Mouse (Mus musculus) brain, embryonic 14.5 days (tissue): ENCODE measurements around the gene Sobp. TPM values are rescaled to one million over a fixed set of nuclear protein-coding genes. Genes with fewer than 3 reads are reported as not detected.

Experiments
- DNase-seq: peaks from one replicate; pipeline ENCODE4 v3.0.0-alpha.2; 2011; ENCODE audit warnings: low read depth
- CTCF ChIP-seq: fragments of 200-500 bp; IDR thresholded peaks from 2 replicates; pipeline ENCODE4 v1.5.1; 2012; ENCODE audit warnings: inconsistent platforms, mild to moderate bottlenecking, moderate library complexity, borderline replicate concordance; ENCODE audit not compliant: insufficient read depth, insufficient read length; ENCODE audit errors: extremely low read depth
- POLR2A ChIP-seq: fragments of 200-500 bp; IDR thresholded peaks from 2 replicates; pipeline ENCODE4 v1.6.1; 2012; ENCODE audit warnings: mild to moderate bottlenecking, inconsistent platforms, borderline replicate concordance; ENCODE audit not compliant: poor library complexity, insufficient read depth, insufficient read length, severe bottlenecking; ENCODE audit errors: extremely low read depth
- polyA plus RNA-seq: library from polyadenylated mRNA; depleted of rRNA; stranded (reverse); fragments of >200 nt; gene quantifications from 2 replicates; pipeline ENCODE4 v1.2.3, GENCODE M21; 2012

Gene Sobp
- polyA plus RNA-seq, 1 experiment = 30.6 TPM

DNA sequence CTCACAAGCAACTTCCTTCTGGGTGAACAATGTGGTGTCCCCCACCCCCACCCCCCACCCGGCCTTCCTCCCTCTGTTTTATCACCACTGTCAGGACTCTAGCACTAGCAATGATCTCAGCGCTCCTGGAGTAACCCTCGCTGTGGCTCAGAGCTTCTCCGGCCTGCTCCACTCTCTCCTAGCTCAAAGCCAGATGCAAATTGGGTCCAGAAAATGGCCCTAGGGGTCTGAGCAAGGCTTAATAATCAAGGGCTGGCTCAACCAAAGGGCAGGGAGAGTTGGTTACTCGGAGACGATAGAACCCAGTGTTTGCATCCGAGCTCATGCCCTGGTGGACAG, 136.9 kb downstream of the Sobp start:
- TF ChIP-seq CTCF (no peak), POLR2A (no peak)
- no peak for DNase-seq

DNA sequence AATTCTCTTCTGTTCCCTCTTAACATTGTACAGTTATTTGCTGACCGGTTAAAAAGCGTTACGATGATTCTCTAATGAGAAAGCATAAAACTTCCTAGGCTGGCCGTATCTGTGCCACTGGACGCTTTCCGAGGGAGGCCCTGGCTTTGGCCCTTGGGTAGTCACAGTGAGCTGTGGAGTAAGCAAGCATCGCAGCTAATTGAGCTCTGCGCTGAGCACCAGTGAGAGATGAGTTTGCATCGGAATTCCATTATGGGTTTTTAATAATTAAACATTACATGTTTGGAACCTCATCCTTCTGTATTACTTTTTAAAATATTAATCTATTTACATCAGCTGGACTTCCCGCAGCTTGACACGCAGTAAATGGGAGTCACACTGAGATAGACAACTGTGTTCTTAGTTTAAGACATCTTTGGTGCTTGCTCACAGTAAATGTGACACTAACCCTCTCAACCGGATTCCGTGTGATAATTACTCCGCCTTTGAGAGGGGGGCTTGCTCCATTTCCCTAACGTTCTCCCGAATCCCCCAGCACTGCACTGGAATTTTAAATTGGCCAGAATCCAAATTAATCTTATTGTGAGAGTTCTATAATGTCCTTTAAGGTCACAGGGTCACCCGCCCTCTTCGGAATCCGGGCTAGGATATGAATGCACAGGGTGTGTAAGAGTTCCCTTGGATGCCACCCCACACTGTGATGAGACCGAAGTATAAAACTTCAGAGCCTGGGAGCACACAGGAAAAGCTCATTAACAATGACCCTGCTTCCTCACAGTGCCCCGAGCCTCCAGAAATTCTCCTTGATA, 137.5 kb downstream of the Sobp start:
- DNase-seq = no peak
- TF ChIP-seq CTCF (no peak), POLR2A (no peak)

DNA sequence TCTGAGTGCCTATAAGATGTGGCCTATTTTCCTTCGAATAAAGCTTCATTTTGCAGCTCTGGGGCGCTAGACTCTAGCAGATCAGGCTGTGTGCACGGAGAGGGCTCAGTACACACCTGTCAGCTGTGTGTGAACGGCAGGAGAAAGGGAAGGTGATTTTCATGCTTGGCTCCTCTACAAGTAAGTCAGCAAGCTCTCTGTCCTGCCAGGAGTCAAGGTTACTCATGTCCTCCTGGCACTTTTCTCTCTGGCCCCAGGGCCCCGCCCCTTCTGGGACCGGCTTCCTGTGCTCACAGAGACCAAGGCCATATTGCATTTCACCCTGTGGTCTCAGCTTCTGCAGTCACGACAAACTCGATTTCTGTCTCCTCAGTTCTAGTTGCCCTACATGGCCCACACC, 138.8 kb downstream of the Sobp start:
- no peak for TF ChIP-seq POLR2A
- no peak for DNase-seq

DNA sequence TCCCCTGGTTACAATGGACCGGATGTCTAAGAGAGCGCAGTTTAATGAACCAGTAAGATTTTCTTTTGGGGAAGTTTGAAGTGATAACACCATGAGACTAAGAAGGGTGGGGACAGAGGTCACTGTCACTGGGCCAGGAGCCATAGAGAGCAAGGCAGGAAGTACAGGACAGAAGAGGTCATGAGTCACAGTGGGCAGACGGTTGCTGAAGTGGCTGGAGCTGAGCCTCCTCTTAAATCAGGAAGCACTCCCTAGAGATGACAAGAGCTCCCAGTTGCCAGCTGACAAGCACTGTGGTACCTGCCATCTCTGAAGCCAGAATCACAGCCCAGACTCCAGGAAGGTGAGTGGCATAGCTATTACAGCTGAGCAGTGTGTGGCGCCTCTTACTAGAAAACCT, 139.5 kb downstream of the Sobp start:
- TF ChIP-seq POLR2A (no peak), CTCF (no peak)
- no peak for DNase-seq

DNA sequence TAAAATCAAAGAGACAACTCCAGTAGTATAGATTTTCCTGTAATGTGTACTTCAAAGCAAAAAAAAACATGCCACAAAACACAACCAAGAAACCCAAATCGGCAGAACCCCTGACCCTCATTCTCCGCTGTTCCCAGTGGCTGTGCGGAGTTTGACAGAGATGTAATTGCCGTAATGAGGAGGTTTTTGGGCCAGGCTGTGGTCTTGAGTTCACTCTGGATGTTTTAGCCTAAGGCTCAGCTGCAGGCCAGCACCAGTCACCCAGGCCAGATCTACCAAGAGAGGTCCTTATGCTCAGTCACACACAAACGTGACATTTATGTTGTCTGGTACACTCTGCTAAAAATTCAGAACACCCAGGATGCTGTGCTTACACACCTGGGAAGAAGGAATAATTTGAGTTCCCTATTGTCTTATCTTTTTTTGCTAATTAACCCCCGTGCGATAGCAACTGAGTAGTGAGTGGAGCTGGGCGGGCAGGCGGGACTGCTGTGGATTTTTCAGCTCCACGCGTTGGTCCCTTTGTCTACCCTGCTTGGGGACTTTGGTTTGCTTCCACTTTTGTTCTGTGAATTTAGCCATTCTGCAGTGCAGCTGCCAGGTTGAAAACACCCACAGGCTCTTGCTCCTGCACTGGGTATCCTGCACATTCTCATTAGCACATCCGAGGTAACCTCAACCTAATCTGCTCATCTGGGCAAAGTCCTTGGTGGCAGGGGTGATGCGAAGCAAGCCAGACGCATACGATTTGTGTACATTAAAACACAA, 140.7 kb downstream of the Sobp start:
- TF ChIP-seq CTCF (no peak), POLR2A (no peak)
- DNase-seq = peak; percentile 48

DNA sequence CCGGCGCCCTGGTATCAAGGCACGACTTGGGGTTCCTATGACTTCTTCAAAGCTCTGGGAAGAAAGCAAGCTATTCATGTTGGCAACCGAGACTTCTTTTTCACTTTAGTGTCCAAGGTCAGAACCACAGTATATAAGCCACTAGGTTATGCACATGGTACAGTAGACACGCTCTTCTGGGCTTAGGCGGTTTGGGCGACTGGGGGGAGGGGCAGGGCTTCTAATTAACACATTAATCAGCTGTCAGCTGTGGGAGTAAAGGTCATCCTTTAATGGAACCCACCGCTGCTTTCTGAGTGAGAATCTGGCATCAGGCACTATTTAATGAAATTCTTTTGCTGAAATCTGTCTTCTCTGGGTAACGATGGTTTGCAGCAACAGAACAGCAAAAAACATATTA, 147.3 kb downstream of the Sobp start:
- peak; percentile 56 for DNase-seq
- TF ChIP-seq POLR2A = no peak
- TF ChIP-seq CTCF = no peak

DNA sequence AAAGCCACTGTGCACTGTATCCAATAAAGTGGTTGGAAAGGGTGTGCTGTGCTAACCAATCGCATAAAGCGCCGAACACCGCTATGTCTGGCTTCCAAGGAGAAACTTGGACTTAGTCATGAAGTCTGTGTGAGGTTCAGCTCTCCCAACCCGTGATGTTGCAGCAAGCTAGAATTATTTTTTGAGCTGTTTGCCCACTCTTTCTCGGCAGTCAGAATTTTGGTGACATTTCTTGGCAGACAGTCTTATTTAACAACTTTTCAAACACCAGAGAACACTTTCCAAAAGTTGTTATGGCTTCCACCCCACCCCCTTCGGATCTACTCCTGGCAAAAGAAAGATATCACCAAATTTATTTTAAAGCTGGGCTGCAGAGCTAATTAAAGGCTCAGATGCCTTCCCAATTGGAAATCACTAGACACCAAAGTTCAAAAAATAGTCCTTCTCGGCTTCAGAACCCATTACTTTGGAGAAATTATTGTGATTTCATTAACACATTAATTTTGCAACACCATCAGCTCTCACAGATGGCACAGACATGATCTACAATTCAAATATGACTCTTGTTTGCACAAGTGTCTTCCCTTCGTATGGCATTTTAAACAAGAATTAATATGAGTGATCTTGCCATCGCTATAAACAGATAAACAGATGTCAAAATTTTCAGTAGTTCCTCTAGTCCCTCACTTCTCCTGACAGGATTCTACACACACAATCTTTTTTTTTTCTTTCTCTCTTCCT, 150.7 kb downstream of the Sobp start:
- DNase-seq = peak; percentile 85
- no peak for TF ChIP-seq CTCF
- no peak for TF ChIP-seq POLR2A

DNA sequence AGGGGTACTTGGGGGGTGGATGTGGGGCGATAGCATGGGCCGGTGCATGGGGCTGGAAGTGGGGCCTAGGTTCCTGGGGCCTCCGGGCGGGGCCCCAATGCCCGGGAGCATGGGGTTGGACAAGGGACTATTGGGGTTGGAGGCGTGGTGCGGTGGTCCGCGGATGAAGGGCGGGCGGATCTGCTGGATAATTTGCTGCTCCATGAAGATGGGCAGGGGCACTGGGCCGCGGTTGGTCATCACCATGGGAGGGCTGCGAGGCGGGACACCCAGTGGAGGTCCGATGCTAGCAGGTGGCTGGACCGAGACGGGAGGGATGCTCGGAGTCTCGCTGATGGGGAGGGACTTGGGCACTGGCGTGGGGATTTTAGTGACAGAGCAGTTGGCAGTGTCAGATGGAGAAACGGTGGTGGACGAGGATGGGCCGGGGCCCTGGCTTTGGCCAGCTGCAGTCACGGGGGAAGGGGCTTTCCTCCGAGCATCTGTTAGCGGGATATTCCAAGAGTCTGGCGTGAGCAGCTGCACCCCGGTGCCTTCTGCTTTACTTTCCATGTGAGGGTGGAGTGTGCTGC, 152.1 kb downstream of the Sobp start:
- no peak for TF ChIP-seq POLR2A
- no peak for TF ChIP-seq CTCF
- peak; percentile 56 for DNase-seq

DNA sequence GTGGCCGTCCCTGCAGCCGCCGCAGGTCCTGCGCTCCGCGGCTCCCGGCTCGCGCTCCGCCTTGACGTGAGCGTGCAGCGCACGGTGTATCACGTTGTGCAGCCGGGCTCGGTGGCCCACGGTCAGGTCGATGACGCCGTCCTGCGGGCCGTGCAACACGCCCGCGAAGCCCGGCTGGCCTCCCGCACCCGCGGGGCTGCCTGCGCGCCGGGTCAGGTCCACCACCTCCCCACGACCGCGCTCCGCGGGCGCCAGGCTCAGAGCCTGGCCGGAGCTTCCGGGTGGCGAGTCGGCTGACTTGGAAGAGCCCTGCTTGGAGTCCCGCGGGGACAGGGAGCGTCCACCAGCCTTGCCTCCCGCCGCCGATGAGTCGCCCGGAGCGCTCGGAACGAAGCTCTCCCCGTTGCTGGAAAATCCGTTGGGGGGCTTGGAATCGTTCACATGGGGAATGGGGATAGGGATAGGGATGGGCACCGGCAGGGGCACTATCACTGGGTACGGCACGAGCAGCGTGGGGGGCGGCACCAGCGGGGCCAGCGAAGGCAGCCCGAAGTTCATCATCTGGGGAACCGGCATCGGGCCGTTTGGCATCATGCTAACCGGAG, 152.7 kb downstream of the Sobp start:
- DNase-seq = peak; percentile 48
- TF ChIP-seq POLR2A (no peak), CTCF (no peak)

DNA sequence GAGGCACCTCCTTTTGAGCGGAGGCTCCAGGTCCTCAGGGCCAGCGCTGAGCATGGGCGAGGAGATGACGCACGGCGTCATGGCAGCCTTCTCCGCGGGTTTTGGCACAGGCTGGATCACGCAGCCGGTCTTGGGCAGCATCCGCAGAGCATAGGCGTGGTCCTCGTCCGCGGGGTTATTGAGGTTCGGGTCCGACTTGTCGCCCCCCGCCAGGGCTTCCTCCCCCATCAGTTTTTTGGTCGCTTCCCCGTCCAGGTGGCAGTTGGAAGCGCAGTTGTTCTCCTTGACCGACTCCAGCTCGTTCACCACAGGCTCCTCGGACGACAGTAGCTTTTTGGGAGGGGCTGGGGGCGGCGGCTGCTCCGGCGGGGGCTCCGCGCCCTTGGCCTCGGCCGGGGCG, 153.3 kb downstream of the Sobp start:
- TF ChIP-seq POLR2A (no peak), CTCF (no peak)
- DNase-seq = no peak

DNA sequence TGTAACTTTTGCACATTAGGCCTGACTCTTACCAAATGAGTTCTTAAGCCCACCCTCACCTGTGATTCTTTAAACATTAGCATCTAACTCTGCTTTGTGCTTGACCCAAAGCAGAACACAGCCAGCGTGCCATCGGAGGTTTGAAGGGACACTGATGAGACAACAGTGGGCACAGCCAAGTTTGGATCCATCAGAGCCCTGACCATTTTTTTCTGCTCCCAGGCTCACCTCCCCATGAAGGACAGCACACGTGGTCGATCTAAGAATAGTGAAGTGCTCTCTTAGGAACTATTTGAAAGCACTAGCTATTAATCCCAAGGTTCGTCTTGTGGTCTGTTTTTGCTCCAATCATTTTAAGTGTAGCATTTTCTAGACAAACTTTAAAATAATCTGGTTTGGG, 159.5 kb downstream of the Sobp start:
- TF ChIP-seq POLR2A (no peak), CTCF (no peak)
- no peak for DNase-seq
